Mouse (Mus musculus): ENCODE data around the gene Kcnma1. TPM values are rescaled to one million over a fixed set of nuclear protein-coding genes. Genes with fewer than 3 reads are reported as not detected.

Gene Kcnma1
- polyA plus RNA-seq, 1 experiment from 2014 or later, result 0.38 TPM

DNA sequence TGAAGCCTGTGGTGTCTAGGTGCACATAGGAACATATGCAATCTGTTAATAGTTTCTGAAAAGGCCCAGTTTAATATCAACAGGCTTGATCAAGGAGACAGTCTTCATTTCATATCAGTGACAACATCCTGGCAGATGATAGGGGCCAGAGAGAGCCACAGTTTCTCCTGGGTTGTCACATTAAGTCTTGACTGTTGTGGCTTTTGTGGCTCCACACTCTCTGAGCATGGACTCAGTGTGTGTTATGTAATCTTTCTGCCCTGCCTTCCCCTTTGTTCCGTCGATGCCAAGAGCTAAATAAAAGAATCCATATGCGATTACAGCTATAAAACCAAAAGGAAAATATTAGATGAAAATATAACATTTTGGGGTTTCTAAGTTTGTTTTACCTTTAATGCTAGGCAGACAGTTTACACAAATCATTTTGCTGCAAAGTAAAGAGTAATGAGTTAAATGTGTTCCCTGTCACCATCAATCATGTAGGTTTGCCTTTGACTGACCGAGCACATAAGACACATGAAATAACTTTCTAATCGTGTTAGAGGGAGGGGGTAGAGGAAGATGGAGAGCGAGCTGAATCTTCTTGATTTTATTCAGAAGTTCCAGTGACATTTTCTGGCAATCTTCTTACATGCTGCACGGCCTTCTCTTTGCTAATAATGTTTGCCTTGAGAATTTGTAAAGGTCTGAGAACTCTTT is 528.3 kb downstream of the Kcnma1 start:
- no peaks in the 10 kb centered on the region for H3K27me3 ChIP-seq (ENCODE audit: control insufficient read depth, insufficient read depth, low read length)
- 73% methylated on average over 7 of the region's 7 CpGs for WGBS
- H3K9ac ChIP-seq (ENCODE audit: low read length), result no peak overlapping the region
- no peak overlapping the region for H3K4me2 ChIP-seq (ENCODE audit: low read depth, low read length)
- H3K9me3 ChIP-seq (replicated peaks; ENCODE audit: control insufficient read depth, low read length), result no peaks in the 10 kb centered on the region
- H3K36me3 ChIP-seq (ENCODE audit: control insufficient read depth, insufficient read depth), result no peaks in the 10 kb centered on the region
- no peaks in the 10 kb centered on the region for H3K4me1 ChIP-seq (ENCODE audit: control insufficient read depth, insufficient read depth, low read length)
- H3K4me3 ChIP-seq (ENCODE audit: low read length), result no peak overlapping the region
- no peak overlapping the region for H3K27ac ChIP-seq (ENCODE audit: low read length)
- ATAC-seq (replicated peaks; ENCODE audit: extremely low read depth, insufficient read depth, low FRiP score), result no peak

DNA sequence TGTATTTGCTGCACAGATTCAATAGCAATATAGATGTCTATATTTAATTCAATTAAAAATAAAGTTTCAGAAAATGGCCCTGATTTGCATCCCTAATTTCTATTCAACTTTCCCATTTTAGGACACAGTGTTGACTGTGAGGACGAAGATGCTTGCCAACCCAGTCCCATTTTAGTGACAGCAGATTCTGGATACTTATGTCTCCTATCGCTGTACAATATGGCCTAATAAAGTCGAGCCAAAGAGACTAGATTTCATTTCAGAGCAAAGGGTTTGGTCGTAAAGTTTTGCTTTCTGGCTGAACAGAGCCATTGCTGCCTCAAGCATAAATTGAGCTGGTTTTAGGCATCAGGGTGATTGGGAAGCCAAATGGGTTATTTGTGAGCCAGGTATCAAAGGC is 539.2 kb downstream of the Kcnma1 start:
- Histone ChIP-seq H3K4me3 (ENCODE audit: low read length) (no peak overlapping the region), H3K4me1 (ENCODE audit: control insufficient read depth, insufficient read depth, low read length) (no peaks in the 10 kb centered on the region), H3K27me3 (ENCODE audit: control insufficient read depth, insufficient read depth, low read length) (no peaks in the 10 kb centered on the region), H3K9ac (ENCODE audit: low read length) (no peak overlapping the region), H3K27ac (ENCODE audit: low read length) (no peak overlapping the region), H3K4me2 (ENCODE audit: low read depth, low read length) (no peak overlapping the region), H3K9me3 (replicated peaks; ENCODE audit: control insufficient read depth, low read length) (no peaks in the 10 kb centered on the region), H3K36me3 (ENCODE audit: control insufficient read depth, insufficient read depth) (no peaks in the 10 kb centered on the region)
- ATAC-seq (replicated peaks; ENCODE audit: extremely low read depth, insufficient read depth, low FRiP score), result no peak
- 80% methylated on average over 4 of the region's 4 CpGs for WGBS

DNA sequence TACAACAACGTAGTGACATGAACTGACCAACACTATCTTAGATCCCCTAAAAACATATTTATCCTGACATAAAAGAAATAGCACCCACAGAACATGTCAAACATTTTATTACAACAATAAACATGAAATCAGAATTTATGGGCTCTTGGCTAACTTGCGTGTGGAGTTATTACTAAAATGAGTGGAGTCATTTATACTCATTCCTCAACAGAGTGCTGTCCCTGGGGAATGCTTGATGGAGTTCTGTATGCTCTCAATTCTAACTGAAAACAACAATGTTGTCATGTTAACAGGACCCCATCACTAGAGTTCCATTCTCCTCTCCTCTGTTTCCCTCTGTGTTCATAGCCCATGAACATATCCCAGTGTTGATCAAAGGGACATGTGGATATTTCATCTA is 544.2 kb downstream of the Kcnma1 start:
- Histone ChIP-seq H3K27me3 (ENCODE audit: control insufficient read depth, insufficient read depth, low read length) (no peaks in the 10 kb centered on the region), H3K4me1 (ENCODE audit: control insufficient read depth, insufficient read depth, low read length) (no peaks in the 10 kb centered on the region), H3K9ac (ENCODE audit: low read length) (no peak overlapping the region), H3K36me3 (ENCODE audit: control insufficient read depth, insufficient read depth) (no peaks in the 10 kb centered on the region), H3K4me3 (ENCODE audit: low read length) (no peak overlapping the region), H3K27ac (ENCODE audit: low read length) (no peak overlapping the region), H3K4me2 (ENCODE audit: low read depth, low read length) (no peak overlapping the region), H3K9me3 (replicated peaks; ENCODE audit: control insufficient read depth, low read length) (no peaks in the 10 kb centered on the region)
- no peak for ATAC-seq (replicated peaks; ENCODE audit: extremely low read depth, insufficient read depth, low FRiP score)
- WGBS, result 81% methylated on average over 2 of the region's 2 CpGs

DNA sequence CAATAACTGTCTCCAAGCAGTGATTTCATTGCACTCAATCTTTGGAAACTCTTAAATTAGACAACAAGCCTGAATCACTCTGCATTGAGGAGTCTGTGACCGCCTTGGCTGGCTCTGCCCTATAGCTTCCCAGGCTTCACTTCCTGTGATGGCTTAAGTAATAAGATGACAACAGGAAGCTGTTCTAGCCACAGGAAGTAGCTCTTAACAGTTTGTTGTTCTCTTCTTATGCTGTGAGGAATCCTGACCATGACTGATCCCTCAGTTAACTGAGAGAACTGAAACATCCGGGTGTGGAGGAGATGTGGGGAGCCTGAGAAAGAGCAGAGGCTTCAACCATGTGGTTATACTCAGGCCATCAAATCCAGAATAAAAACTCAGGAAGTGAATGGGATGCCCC is 549.2 kb downstream of the Kcnma1 start:
- H3K9ac ChIP-seq (ENCODE audit: low read length), result no peak overlapping the region
- H3K36me3 ChIP-seq (ENCODE audit: control insufficient read depth, insufficient read depth), result no peaks in the 10 kb centered on the region
- WGBS, result 58% methylated on average over 2 of the region's 2 CpGs
- H3K4me3 ChIP-seq (ENCODE audit: low read length), result no peak overlapping the region
- no peak for ATAC-seq (replicated peaks; ENCODE audit: extremely low read depth, insufficient read depth, low FRiP score)
- no peak overlapping the region for H3K4me2 ChIP-seq (ENCODE audit: low read depth, low read length)
- H3K27me3 ChIP-seq (ENCODE audit: control insufficient read depth, insufficient read depth, low read length), result no peaks in the 10 kb centered on the region
- no peaks in the 10 kb centered on the region for H3K4me1 ChIP-seq (ENCODE audit: control insufficient read depth, insufficient read depth, low read length)
- no peaks in the 10 kb centered on the region for H3K9me3 ChIP-seq (replicated peaks; ENCODE audit: control insufficient read depth, low read length)
- H3K27ac ChIP-seq (ENCODE audit: low read length), result no peak overlapping the region

DNA sequence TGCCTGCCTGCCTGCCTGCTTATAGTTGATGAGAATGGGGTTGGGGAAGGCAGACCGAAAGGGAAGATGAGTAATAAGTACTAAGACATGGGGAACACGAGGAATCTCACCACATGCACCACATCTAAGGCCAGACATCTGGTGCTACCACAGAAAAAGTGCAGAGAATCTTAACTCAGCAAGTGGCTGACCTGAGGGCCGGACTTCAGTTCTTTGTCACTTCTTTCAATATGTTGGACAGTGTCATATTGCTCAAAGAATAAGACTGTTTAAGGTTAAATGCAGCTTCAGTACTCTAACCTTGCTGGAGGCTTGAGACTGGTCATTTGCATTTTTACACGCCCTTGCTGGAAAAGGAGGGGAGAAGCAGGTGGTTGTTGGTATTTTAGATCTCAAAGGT is 555.7 kb downstream of the Kcnma1 start:
- no peaks in the 10 kb centered on the region for H3K4me1 ChIP-seq (ENCODE audit: control insufficient read depth, insufficient read depth, low read length)
- H3K4me3 ChIP-seq (ENCODE audit: low read length), result no peak overlapping the region
- no peak for ATAC-seq (replicated peaks; ENCODE audit: extremely low read depth, insufficient read depth, low FRiP score)
- H3K9me3 ChIP-seq (replicated peaks; ENCODE audit: control insufficient read depth, low read length), result no peaks in the 10 kb centered on the region
- H3K4me2 ChIP-seq (ENCODE audit: low read depth, low read length), result no peak overlapping the region
- H3K27me3 ChIP-seq (ENCODE audit: control insufficient read depth, insufficient read depth, low read length), result no peaks in the 10 kb centered on the region
- no peak overlapping the region for H3K9ac ChIP-seq (ENCODE audit: low read length)
- no peaks in the 10 kb centered on the region for H3K36me3 ChIP-seq (ENCODE audit: control insufficient read depth, insufficient read depth)
- 51% methylated on average over 4 of the region's 4 CpGs for WGBS
- no peak overlapping the region for H3K27ac ChIP-seq (ENCODE audit: low read length)

- 83% methylated on average over 6 of the region's 6 CpGs for WGBS
- H3K4me3 ChIP-seq (ENCODE audit: low read length), result no peak overlapping the region
- no peak overlapping the region for H3K9ac ChIP-seq (ENCODE audit: low read length)
- no peak for ATAC-seq (replicated peaks; ENCODE audit: extremely low read depth, insufficient read depth, low FRiP score)
- H3K4me2 ChIP-seq (ENCODE audit: low read depth, low read length), result no peak overlapping the region
- no peaks in the 10 kb centered on the region for H3K9me3 ChIP-seq (replicated peaks; ENCODE audit: control insufficient read depth, low read length)
- no peak overlapping the region for H3K27ac ChIP-seq (ENCODE audit: low read length)
- no peaks in the 10 kb centered on the region for H3K4me1 ChIP-seq (ENCODE audit: control insufficient read depth, insufficient read depth, low read length)
- no peaks in the 10 kb centered on the region for H3K36me3 ChIP-seq (ENCODE audit: control insufficient read depth, insufficient read depth)
- no peaks in the 10 kb centered on the region for H3K27me3 ChIP-seq (ENCODE audit: control insufficient read depth, insufficient read depth, low read length)
Observed at GRCm38 (mm10) chr14:23451681-23452080, 562.6 kb downstream of the Kcnma1 start.

DNA sequence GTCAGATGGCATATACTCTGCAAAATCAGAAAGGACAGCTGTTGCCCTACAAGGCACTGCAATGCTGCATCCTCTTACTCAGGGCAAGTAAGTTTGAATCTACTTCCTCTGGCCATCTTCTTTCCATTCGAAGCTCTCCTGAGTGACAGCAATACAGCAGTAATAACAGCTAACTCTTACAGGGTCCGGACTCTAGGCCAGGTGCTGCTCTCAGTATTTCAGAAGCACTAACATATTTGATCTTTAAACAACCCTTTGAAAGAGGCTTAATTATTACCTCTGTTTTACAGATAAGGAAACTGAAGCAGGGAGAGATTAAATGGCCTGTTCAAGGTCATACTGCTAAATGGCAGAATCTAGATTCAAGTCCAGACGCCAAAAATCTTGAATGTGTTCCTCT is 576.8 kb downstream of the Kcnma1 start:
- Histone ChIP-seq H3K4me3 (ENCODE audit: low read length) (no peak overlapping the region), H3K9ac (ENCODE audit: low read length) (no peak overlapping the region), H3K4me2 (ENCODE audit: low read depth, low read length) (no peak overlapping the region), H3K9me3 (replicated peaks; ENCODE audit: control insufficient read depth, low read length) (no peaks in the 10 kb centered on the region), H3K27ac (ENCODE audit: low read length) (no peak overlapping the region), H3K27me3 (ENCODE audit: control insufficient read depth, insufficient read depth, low read length) (no peaks in the 10 kb centered on the region), H3K4me1 (ENCODE audit: control insufficient read depth, insufficient read depth, low read length) (no peaks in the 10 kb centered on the region), H3K36me3 (ENCODE audit: control insufficient read depth, insufficient read depth) (no peaks in the 10 kb centered on the region)
- WGBS, result 72% methylated on average over 3 of the region's 3 CpGs
- no peak for ATAC-seq (replicated peaks; ENCODE audit: extremely low read depth, insufficient read depth, low FRiP score)

- Histone ChIP-seq H3K27ac (ENCODE audit: low read length) (no peak overlapping the region), H3K9ac (ENCODE audit: low read length) (no peak overlapping the region), H3K36me3 (ENCODE audit: control insufficient read depth, insufficient read depth) (no peaks in the 10 kb centered on the region), H3K4me2 (ENCODE audit: low read depth, low read length) (no peak overlapping the region), H3K27me3 (ENCODE audit: control insufficient read depth, insufficient read depth, low read length) (no peaks in the 10 kb centered on the region), H3K4me1 (ENCODE audit: control insufficient read depth, insufficient read depth, low read length) (no peaks in the 10 kb centered on the region), H3K9me3 (replicated peaks; ENCODE audit: control insufficient read depth, low read length) (no peaks in the 10 kb centered on the region), H3K4me3 (ENCODE audit: low read length) (no peak overlapping the region)
- 59% methylated on average over 8 of the region's 8 CpGs for WGBS
- ATAC-seq (replicated peaks; ENCODE audit: extremely low read depth, insufficient read depth, low FRiP score), result no peak
Observed at GRCm38 (mm10) chr14:23435861-23436260, 578.4 kb downstream of the Kcnma1 start.

DNA sequence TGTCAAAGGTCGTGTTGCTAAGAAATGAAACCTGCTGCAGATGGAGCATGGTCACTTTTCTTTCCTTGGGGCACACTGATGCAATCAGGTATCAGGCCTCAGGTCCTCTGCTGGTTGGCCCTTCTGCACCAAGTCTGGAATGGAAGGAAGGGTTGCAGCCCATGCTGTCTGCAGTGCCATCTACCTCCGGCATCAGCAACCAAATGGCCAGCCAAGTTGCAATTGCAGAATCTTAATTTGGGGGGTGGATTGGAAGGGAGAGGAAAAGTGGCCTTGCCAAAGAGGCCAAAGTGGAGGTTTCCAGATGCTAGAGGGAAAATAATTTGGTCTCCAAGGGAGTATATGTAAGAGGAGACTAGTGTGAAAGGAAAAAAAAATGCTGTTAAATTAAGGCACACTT is 584.3 kb downstream of the Kcnma1 start:
- Histone ChIP-seq H3K9ac (ENCODE audit: low read length) (no peak overlapping the region), H3K9me3 (replicated peaks; ENCODE audit: control insufficient read depth, low read length) (no peaks in the 10 kb centered on the region), H3K36me3 (ENCODE audit: control insufficient read depth, insufficient read depth) (no peaks in the 10 kb centered on the region), H3K4me2 (ENCODE audit: low read depth, low read length) (no peak overlapping the region), H3K4me3 (ENCODE audit: low read length) (no peak overlapping the region), H3K27me3 (ENCODE audit: control insufficient read depth, insufficient read depth, low read length) (no peaks in the 10 kb centered on the region), H3K27ac (ENCODE audit: low read length) (no peak overlapping the region), H3K4me1 (ENCODE audit: control insufficient read depth, insufficient read depth, low read length) (no peaks in the 10 kb centered on the region)
- WGBS, result 66% methylated on average over 2 of the region's 2 CpGs
- ATAC-seq (replicated peaks; ENCODE audit: extremely low read depth, insufficient read depth, low FRiP score), result no peak
